Mouse (Mus musculus): ENCODE data around the gene St7. TPM values are rescaled to one million over a fixed set of nuclear protein-coding genes. Genes with fewer than 3 reads are reported as not detected.

St7 gene
- total RNA-seq, 2 experiments from 2014 or later = 16.6 to 16.7 TPM

DNA sequence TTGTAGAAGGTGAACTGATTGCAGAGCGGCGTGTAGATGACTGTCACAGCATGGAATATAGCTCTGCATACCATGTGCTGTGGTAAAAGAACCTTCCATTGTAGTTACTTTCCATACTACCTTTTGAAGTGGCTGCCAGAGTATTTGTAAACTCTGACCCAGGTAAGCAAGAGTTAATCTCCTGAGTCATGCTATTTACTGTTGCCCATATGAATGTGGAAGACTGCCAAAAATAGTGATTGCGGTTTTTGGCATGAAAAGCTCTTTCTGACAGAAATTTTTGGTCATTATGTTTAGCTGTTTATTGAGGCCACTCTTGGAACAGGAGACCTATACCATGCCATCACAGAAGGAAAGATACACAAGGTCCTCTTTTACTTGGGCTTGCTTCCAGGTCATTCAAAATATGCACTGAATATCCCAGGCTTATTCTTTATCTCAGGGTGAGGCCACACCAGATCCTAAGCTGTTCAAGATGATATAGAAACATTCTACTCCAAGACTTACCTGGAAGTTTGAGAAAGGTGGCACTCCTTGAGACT, 179.2 kb downstream of the St7 start:
- DNase-seq (ENCODE audit: low spot score) = no peak
- intact Hi-C loops (cut with DNase I) = no loop called here

DNA sequence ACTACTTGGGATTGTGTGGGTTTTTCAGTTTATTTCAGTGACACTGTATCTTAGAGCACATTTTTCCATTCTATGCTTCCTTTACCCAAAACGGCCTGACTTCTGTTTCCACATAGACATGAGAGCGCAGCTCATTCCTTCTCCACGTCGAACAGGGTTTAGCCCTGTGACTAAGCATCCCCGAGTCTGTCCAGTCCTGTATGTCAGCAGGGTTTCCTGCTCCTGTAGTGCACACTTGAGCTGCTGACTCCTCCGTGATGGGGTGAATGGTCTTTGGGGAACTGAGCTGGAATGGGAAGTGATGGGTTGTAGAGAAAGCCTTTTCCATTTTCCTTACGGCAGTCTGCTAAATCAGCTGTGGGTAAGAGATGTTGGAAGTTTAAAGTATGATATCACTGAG, 182.9 kb downstream of the St7 start:
- intact Hi-C loops (cut with DNase I) = no loop called here
- no peak for DNase-seq (ENCODE audit: low spot score)

DNA sequence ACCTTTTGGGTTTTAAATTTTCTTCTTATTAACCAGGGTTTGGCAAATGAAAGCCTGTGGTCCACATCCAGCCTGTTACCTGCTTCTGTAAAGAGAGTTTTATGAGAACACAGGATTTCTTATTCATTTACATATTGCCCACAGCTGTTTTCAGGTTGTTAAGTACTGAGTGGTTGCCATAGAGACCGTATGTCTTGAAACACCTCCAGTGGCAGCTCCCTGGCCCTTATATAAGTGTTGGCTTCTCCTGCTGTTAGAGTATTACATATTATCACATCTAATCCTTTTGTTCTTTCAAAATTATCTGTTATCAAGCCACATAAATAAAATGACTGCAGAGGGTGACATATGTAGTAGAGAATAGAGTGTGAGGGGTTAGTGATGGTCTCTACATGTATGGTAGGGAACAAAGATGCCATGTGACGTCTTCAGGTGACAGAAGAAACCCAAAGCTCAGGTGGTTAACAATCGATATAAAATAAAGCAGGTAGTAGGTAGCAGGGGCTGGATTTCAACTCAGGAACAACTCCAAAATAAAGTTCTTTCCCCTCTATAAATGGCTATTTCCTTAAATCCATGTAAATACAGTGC, 183.4 kb downstream of the St7 start:
- intact Hi-C loops (cut with DNase I) = no loop called here
- no peak for DNase-seq (ENCODE audit: low spot score)

DNA sequence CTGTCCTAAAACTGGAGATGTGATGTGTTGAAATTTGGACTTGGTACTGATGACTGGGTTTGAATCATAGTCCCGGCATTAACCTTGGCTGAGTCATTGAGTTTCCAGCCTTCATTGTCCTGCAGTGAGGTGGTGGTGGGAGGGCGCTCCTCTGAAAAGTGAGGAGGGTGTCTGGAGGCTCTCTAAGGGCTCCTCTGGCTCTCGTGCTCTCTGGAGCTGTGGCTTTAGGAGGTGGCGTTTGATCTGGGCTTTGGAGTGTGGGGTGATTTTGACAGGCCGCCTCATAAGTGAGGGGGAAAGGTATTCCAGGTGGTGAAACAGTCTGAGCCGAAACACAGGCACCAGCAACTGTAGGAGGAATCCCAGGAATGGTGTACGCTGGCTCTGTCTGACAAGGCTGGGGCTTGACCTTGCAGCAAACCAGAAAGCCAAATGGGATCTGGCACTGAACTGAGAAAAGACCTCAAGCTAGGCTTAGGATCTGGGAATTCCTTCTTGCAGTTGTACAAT, 184.0 kb downstream of the St7 start:
- DNase-seq (ENCODE audit: low spot score) = no peak
- intact Hi-C loops (cut with DNase I) = no loop called here

GRCm38 (mm10) chr6:17882943-17883342, 190.2 kb downstream of the St7 start:
- DNase-seq (ENCODE audit: low spot score) = no peak
- intact Hi-C loops (cut with DNase I) = no loop called here

- intact Hi-C loops (cut with DNase I) = no loop called here
- DNase-seq (ENCODE audit: low spot score) = no peak
Measured at GRCm38 (mm10) chr6:17887765-17888164, 195.0 kb downstream of the St7 start.

- intact Hi-C loops (cut with DNase I) = no loop called here
- DNase-seq (ENCODE audit: low spot score) = no peak
Measured at GRCm38 (mm10) chr6:17895562-17895961, 202.8 kb downstream of the St7 start.

DNA sequence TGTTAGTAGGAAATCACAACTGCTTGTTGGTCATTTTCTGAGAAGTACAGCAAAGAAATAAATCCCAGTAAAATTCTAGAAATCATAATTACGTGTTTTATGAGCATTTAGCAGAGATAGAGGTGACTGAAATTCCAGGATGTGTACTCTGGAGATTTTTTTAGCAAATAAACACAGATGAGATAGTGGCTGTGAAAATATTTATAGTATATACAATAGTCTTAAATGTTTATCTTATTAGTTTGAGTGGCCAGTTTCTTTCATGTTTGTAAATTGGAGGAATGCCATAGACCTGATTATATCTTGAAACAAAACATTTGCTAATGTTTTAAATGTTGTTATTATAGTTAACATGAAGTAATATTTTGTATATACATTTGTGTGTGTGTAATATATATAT, 205.8 kb downstream of the St7 start:
- DNase-seq (ENCODE audit: low spot score) = no peak
- intact Hi-C loops (cut with DNase I) = no loop called here

DNA sequence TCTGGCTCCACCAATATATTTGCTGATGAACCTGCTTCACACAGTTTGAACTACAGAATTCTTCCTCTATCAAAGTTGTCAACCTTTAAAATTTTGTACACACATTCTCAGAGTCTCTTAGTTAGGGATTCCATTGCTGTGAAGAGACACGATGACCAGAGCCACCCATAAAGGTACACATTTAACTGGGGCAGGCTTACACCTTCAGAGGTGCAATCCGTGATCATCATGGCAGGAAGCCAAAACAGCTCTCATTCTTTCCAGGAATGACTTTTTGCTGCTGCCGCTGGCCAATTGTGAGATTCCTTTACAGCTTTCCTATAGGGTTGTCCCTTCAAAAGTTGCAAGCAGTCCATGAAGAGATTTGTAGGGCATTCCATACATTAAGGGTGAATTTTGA, 210.6 kb downstream of the St7 start:
- intact Hi-C loops (cut with DNase I) = no loop called here
- no peak for DNase-seq (ENCODE audit: low spot score)

GRCm38 (mm10) chr6:17905776-17906175, 213.0 kb downstream of the St7 start:
- intact Hi-C loops (cut with DNase I) = no loop called here
- no peak for DNase-seq (ENCODE audit: low spot score)

DNA sequence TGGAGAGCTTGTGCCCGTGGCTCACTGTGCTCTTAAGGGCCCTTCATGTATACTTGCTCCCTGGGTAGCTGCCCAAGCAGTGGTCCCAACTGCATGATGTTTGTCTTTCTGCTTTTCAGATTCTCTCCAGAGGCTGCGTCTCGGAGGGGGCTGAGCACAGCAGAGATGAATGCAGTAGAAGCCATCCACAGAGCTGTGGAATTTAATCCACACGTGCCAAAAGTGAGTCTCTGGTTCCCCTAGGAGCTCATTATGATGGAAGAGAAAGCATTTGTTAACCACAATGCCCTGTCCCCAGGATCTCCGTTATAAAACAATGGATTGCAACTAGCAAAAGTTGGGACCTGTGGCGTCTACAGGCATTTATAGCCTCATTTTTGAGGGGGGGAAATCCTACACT, 213.6 kb downstream of the St7 start:
- intact Hi-C loops (cut with DNase I) = no loop called here
- no peak for DNase-seq (ENCODE audit: low spot score)

GRCm38 (mm10) chr6:17912312-17912711, 219.6 kb downstream of the St7 start:
- intact Hi-C loops (cut with DNase I) = no loop called here
- DNase-seq (ENCODE audit: low spot score) = no peak

GRCm38 (mm10) chr6:17912825-17913224, 220.1 kb downstream of the St7 start:
- DNase-seq (ENCODE audit: low spot score) = no peak
- intact Hi-C loops (cut with DNase I) = no loop called here

- no peak for DNase-seq (ENCODE audit: low spot score)
- intact Hi-C loops (cut with DNase I) = no loop called here
Measured at GRCm38 (mm10) chr6:17913315-17913714, 220.6 kb downstream of the St7 start.

DNA sequence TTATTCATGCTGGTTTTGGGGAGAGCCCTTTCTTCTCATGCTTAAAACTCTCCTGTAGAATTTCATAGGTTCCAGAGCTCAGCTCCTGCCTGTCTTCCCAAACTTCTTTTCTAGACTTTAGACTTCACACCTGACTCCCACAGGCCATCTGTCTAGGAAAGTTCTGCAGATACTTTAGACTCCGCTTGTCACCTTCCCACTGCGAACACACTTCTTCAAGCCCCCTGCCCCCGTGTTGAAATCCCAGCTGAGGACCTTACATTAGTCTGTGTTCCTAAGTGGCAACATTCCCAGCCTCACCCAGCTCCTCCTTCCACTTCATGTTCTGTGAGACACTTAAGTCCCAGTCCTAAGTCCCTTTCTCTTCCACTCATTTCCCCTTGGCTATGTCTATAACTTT, 221.6 kb downstream of the St7 start:
- intact Hi-C loops (cut with DNase I) = no loop called here
- DNase-seq (ENCODE audit: low spot score) = no peak

- intact Hi-C loops (cut with DNase I) = no loop called here
- DNase-seq (ENCODE audit: low spot score) = no peak
Measured at GRCm38 (mm10) chr6:17917233-17917632, 224.5 kb downstream of the St7 start.

- intact Hi-C loops (cut with DNase I) = no loop called here
- no peak for DNase-seq (ENCODE audit: low spot score)
Measured at GRCm38 (mm10) chr6:17922180-17922579, 229.4 kb downstream of the St7 start.

- DNase-seq (ENCODE audit: low spot score) = no peak
- intact Hi-C loops (cut with DNase I) = no loop called here
Measured at GRCm38 (mm10) chr6:17922967-17923366, 230.2 kb downstream of the St7 start.

GRCm38 (mm10) chr6:17923370-17923769, 230.6 kb downstream of the St7 start:
- no peak for DNase-seq (ENCODE audit: low spot score)
- intact Hi-C loops (cut with DNase I) = no loop called here

GRCm38 (mm10) chr6:17923894-17924505, 231.3 kb downstream of the St7 start:
- intact Hi-C loops (cut with DNase I) = no loop called here
- no peak for DNase-seq (ENCODE audit: low spot score)

DNA sequence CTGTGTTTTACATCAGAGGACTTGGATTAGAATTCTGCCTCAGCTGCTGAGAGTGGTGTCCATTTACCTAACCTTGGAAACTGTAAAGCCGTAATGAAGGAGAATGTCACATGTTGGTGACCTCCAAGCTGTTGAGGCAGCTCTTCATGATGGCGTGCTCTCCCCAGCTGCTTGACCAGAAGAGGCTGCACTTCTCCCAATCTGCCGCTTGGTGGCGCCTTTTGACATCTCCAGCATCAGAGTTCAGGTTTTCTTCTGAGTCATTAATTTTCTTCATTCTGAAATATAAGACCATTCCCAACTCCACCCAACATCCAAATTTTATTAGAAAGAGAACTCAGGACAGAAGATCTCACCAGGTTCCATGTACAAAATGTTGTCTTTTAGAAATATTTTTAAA, 232.5 kb downstream of the St7 start:
- intact Hi-C loops (cut with DNase I) = loop anchor here (5.0 kb wide), 1 partner anchor 152 kb away; no protein-coding TSS in a partner anchor
- no peak for DNase-seq (ENCODE audit: low spot score)

GRCm38 (mm10) chr6:17927746-17928145, 235.0 kb downstream of the St7 start:
- intact Hi-C loops (cut with DNase I) = loop anchor here (5.0 kb wide), 1 partner anchor 150 kb away; no protein-coding TSS in a partner anchor
- DNase-seq (ENCODE audit: low spot score) = no peak
